Mouse (Mus musculus) stomach, embryonic 14.5 days (tissue): ENCODE measurements at regions not wholly inside any gene's neighbourhood (a gene's known extent, or its start where the extent isn't known, plus 50 kb on each side); places are given as distances from the start of the nearest gene placed in this dataset.

Experiments
- ATAC-seq: fragments of 200-750 bp; cut with Nextera tagmentation; 2 replicates; pipeline ENCODE4 v1.8.0; 2017; ENCODE audit warnings: low read depth, moderate TSS enrichment; ENCODE audit not compliant: insufficient number of reproducible peaks, insufficient read depth, low FRiP score
- H3K27ac ChIP-seq: fragments of 300-500 bp; sonication (generic); 2 replicates; pipeline ENCODE4 v1.5.1; 2014; ENCODE audit warnings: mild to moderate bottlenecking, low read length, moderate library complexity, mixed read lengths
- H3K27me3 ChIP-seq: fragments of 300-500 bp; sonication (generic); 2 replicates; pipeline ENCODE4 v1.6.1; 2014; ENCODE audit warnings: low read length, control low read depth, mixed read lengths; ENCODE audit not compliant: control insufficient read depth, insufficient read depth
- H3K36me3 ChIP-seq: fragments of 300-500 bp; sonication (generic); 2 replicates; pipeline ENCODE4 v1.6.1; 2014; ENCODE audit warnings: mild to moderate bottlenecking, control low read depth, low read length, moderate library complexity, mixed read lengths; ENCODE audit not compliant: control insufficient read depth, insufficient read depth
- H3K4me1 ChIP-seq: fragments of 300-500 bp; sonication (generic); 2 replicates; pipeline ENCODE4 v1.6.1; 2014; ENCODE audit warnings: low read length, control low read depth, mixed read lengths; ENCODE audit not compliant: control insufficient read depth, insufficient read depth
- H3K4me2 ChIP-seq: fragments of 300-500 bp; sonication (generic); replicated peaks from 2 replicates; pipeline ENCODE4 v1.6.1; 2014; ENCODE audit warnings: low read depth, low read length, control low read depth
- H3K4me3 ChIP-seq: fragments of 300-500 bp; sonication (generic); 2 replicates; pipeline ENCODE4 v1.5.1; 2014; ENCODE audit warnings: low read depth, low read length, control low read depth
- H3K9ac ChIP-seq: fragments of 300-500 bp; sonication (generic); replicated peaks from 2 replicates; pipeline ENCODE4 v1.6.1; 2014; ENCODE audit warnings: low read depth, mild to moderate bottlenecking, control low read depth, low read length, moderate library complexity, mixed read lengths
- H3K9me3 ChIP-seq: fragments of 300-500 bp; sonication (generic); 2 replicates; pipeline ENCODE4 v1.6.1; 2016; ENCODE audit warnings: low read depth, low read length, control low read depth; ENCODE audit not compliant: control insufficient read depth
- WGBS: fragments of 180-500 bp; shearing (Covaris S2); extraction: QIAGEN DNeasy Blood & Tissue Kit; methylation state at CpG from one replicate; pipeline ENCODE4 v1.1.7; 2014; 5-methylcytosine and 5-hydroxymethylcytosine counted together

DNA sequence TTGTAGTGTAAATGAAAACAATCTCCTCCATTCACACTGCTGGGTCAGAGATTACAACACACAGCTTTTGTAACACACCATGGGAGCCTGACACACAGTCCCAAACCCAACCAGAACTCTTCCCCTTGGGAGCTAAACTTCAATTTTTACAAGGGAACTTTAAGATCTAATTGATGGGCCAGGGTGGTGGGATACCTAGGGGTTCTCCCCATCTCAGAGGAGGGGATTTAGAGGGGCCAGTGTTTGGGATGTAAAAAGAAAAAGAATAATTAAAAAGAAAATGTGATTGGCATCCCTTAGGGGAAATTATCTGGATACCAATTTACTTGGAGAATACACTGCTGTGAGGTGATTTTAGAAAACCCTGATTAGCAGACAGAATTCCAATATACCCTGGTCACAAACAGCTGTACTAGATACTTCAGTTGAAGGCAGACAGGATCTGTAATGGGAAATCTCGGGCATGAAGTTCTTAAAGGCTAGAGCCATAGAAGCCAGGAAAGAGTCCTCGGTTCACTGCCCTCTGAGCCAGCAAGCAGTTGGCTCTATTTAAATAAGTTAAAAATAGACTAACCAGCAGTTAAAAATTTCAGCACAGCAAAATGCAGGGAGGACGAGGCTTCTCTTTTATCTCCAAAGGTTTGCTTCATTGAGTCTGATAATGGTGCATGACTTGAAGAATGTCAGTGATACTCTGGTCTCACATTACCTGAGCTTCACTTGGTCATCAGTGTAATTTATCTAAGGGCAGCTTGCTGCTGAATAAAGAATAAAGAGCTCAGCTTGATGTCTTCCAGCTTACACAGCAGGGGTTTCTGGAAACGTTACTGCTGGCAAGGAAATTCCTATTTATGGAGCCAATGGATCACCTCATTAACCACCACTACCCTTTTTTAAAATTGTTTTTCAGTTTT, 864.6 kb downstream of the Jrkl start:
- ATAC-seq = no peak

DNA sequence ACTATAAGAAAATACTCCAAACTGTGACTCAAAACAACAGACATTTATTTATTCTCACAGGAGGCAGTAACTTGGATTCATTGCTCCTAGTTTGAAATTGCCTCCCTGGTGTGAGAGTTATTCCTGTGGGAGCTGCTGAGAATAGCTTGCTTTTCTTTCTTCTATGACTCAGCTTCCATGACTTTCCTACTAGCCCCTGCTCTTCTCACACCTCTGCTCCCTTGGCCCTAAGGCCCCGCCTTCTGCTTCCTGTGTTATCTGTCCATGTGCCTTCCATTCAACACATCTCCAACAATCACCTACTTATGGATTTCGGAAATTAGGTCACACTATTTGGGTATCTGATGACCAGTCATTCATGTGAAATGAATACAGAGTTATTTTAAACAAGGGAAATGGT, 865.6 kb downstream of the Jrkl start:
- no peaks in the 10 kb centered on the region for H3K9me3 ChIP-seq
- H3K9ac ChIP-seq = no peak overlapping the region
- no peaks in the 10 kb centered on the region for H3K4me1 ChIP-seq
- H3K27ac ChIP-seq = no peak overlapping the region
- ATAC-seq = no peak
- WGBS = 69% methylated on average over 2 of the region's 2 CpGs
- no peaks in the 10 kb centered on the region for H3K36me3 ChIP-seq
- no peak overlapping the region for H3K4me2 ChIP-seq
- H3K4me3 ChIP-seq = no peak overlapping the region
- H3K27me3 ChIP-seq = no peaks in the 10 kb centered on the region

More for the DNA sequence above, 864.6 kb downstream of the Jrkl start:
- no peaks in the 10 kb centered on the region for H3K27me3 ChIP-seq
- H3K27ac ChIP-seq = no peak overlapping the region
- 24% methylated on average over 4 of the region's 4 CpGs for WGBS
- H3K4me3 ChIP-seq = no peak overlapping the region
- no peaks in the 10 kb centered on the region for H3K9me3 ChIP-seq
- H3K4me1 ChIP-seq = no peaks in the 10 kb centered on the region
- no peak overlapping the region for H3K9ac ChIP-seq
- no peaks in the 10 kb centered on the region for H3K36me3 ChIP-seq
- no peak overlapping the region for H3K4me2 ChIP-seq

DNA sequence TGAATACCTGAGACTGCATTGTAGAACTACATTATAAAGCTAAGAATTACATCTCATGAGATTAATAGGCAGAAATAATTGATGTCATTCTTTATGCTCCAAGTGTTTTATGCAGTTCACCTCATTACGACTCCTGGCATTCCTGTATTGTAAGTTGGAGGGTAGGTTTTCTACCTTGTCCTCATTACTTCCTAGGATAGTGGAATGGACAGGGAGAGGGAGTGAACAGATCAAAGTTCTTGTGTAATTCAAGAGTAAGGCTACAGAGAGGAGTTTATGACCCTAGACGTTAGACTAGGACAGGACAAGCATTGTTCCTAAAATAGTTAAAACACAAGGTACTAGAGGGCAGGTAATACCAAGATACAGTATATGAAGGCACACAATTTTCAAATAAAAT, 901.3 kb downstream of the Jrkl start:
- WGBS = 59% methylated on average over 2 of the region's 2 CpGs
- H3K36me3 ChIP-seq = no peaks in the 10 kb centered on the region
- no peaks in the 10 kb centered on the region for H3K27me3 ChIP-seq
- H3K27ac ChIP-seq = no peak overlapping the region
- no peak overlapping the region for H3K4me2 ChIP-seq
- H3K9ac ChIP-seq = no peak overlapping the region
- H3K4me3 ChIP-seq = no peak overlapping the region
- no peaks in the 10 kb centered on the region for H3K4me1 ChIP-seq
- no peaks in the 10 kb centered on the region for H3K9me3 ChIP-seq
- no peak for ATAC-seq

DNA sequence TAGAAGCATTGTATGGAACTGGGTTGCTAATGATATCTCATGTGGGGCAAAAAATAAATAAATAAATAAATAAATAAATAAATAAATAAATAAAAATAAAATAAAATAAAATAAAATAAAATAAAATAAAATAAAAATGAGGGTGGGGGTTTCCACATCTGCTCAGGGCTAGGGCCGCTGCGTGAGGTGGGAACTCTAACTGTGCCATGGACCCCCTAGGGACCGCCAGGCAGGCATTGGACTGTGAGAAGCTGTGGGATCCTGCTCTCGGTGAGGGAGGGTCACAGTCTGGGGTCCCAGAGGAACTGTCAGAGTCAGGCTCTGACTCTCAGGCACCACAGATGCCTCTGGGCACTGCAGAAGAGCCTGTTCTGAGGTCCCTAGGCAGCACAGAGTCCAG, 904.2 kb downstream of the Jrkl start:
- H3K9ac ChIP-seq = no peak overlapping the region
- no peak overlapping the region for H3K4me3 ChIP-seq
- no peaks in the 10 kb centered on the region for H3K9me3 ChIP-seq
- no peak overlapping the region for H3K4me2 ChIP-seq
- no peaks in the 10 kb centered on the region for H3K4me1 ChIP-seq
- WGBS = 95% methylated on average over 4 of the region's 4 CpGs
- no peaks in the 10 kb centered on the region for H3K27me3 ChIP-seq
- no peak overlapping the region for H3K27ac ChIP-seq
- ATAC-seq = 0 out of 2 replicates have a peak, but pooled peaks have one; percentile 56
- H3K36me3 ChIP-seq = no peaks in the 10 kb centered on the region

DNA sequence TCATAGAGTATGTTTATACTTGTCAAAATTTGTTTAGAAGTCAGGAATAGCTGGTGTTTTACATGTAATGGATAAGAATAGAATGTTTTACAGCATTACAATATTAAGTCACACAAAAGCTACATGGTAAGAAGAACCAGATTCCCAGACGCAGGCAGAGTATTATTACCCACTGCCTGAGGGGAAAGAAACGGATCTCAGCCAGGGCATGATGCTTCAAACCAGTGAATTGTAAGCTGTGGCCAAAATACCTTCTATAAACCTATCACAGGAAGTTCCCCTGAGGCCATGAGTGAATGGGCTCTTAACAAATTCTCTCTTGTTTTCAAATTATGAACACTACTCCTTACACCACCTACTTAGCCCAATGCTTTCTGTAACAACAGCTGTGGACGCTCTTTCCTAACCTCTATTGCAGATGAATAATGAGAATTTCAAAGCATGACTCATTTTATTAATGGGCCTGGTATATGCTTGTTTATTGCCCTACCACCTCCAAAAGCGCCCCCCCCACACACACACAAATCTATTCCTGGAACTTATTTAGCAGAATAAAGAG, 932.0 kb downstream of the Jrkl start:
- Histone ChIP-seq H3K36me3 (no peaks in the 10 kb centered on the region), H3K9me3 (no peaks in the 10 kb centered on the region), H3K4me2 (no peak overlapping the region), H3K9ac (no peak overlapping the region), H3K27me3 (no peaks in the 10 kb centered on the region), H3K27ac (no peak overlapping the region), H3K4me3 (no peak overlapping the region), H3K4me1 (no peaks in the 10 kb centered on the region)
- WGBS = 64% methylated on average over 4 of the region's 4 CpGs
- no peak for ATAC-seq

DNA sequence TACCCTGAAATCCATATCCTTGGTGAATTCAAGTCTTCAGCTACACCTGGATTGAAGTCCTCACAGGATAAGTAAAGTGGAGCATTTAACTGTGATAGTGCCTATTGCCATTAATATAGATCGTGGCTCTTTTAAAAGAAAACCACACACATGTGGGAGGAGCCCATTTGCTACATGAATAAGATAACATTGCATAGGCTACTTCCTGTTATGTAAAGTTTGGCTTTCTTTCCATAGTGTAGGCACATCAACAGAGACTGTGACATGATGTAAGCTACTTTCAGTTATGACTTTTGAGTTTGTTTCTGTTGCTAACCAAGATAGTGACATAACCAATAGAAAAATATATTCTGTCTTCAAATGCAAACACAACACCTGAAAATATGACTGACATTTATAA, 932.6 kb downstream of the Jrkl start:
- H3K27me3 ChIP-seq = no peaks in the 10 kb centered on the region
- H3K4me2 ChIP-seq = no peak overlapping the region
- no peak overlapping the region for H3K4me3 ChIP-seq
- no peaks in the 10 kb centered on the region for H3K36me3 ChIP-seq
- H3K4me1 ChIP-seq = no peaks in the 10 kb centered on the region
- ATAC-seq = no peak
- WGBS = 70% methylated on average over 1 of the region's 1 CpGs
- no peak overlapping the region for H3K9ac ChIP-seq
- H3K9me3 ChIP-seq = no peaks in the 10 kb centered on the region
- H3K27ac ChIP-seq = no peak overlapping the region
